Mouse (Mus musculus): ENCODE measurements around the gene Stat1.

GRCm38 (mm10) chr1:52147431-52147830, 28.2 kb downstream of the Stat1 start:
- TF ChIP-seq ZNF384 (IDR thresholded peaks at IDR 0.05; ENCODE audit: low read depth, low read length) = no peak
- no peak for TF ChIP-seq HCFC1 (IDR thresholded peaks at IDR 0.05; ENCODE audit: borderline replicate concordance, insufficient read depth, low read length)
- no peak for TF ChIP-seq CHD2 (IDR thresholded peaks at IDR 0.05; ENCODE audit: low read depth, low read length)
- no peak for TF ChIP-seq ZC3H11A (IDR thresholded peaks at IDR 0.05; ENCODE audit: borderline replicate concordance, low read depth, low read length)
- TF ChIP-seq MAFK (IDR thresholded peaks at IDR 0.05; ENCODE audit: insufficient read depth, low read depth, low read length) = no peak

Data from ES-E14 (cell line).